8 mouse cellular contexts compared by ENCODE assay signal in genomic region chr6:90735396-90736036, GRCm38 (mm10).
DNase-seq lines count a peak whose midpoint lies in the region; ATAC-seq and TF ChIP-seq lines count a peak whose summit lies in the region.

No protein-coding gene starts in this region.

- H3K27me3 ChIP-seq in heart, embryonic 13.5 days (replicated peaks): peaks cover 6% of the 10 kb centered on the region; the same call in 1 of the 2 replicates
- H3K27me3 ChIP-seq in hindbrain, embryonic 14.5 days (ENCODE audit: control insufficient read depth, insufficient read depth, low read length): no peaks in the 10 kb centered on the region
- peaks cover 27% of the 10 kb centered on the region for H3K27me3 ChIP-seq in midbrain, embryonic 12.5 days

- peaks cover 55% of the 10 kb centered on the region for H3K4me1 ChIP-seq in heart, embryonic 13.5 days
- peaks cover 54% of the 10 kb centered on the region for H3K4me1 ChIP-seq in bone marrow macrophage, adult 2 months (ENCODE audit: control insufficient read depth, insufficient read depth, low read length)
- H3K4me1 ChIP-seq in hindbrain, embryonic 14.5 days (replicated peaks; ENCODE audit: control insufficient read depth, insufficient read depth, low read length): peaks cover 20% of the 10 kb centered on the region
- H3K4me1 ChIP-seq in midbrain, embryonic 12.5 days: peaks cover 22% of the 10 kb centered on the region

- H3K4me2 ChIP-seq in heart, embryonic 13.5 days: peak overlapping the region; percentile 98
- peak overlapping the region; percentile 93 for H3K4me2 ChIP-seq in hindbrain, embryonic 14.5 days (replicated peaks)
- peak overlapping the region; percentile 98 for H3K4me2 ChIP-seq in midbrain, embryonic 12.5 days (replicated peaks)

- no peak for TF ChIP-seq CTCF in bone marrow macrophage, adult 2 months (IDR thresholded peaks at IDR 0.05; ENCODE audit: low read depth, low read length)

- H3K9ac ChIP-seq in heart, embryonic 13.5 days: peak overlapping the region; percentile 94
- peak overlapping the region; percentile 88 for H3K9ac ChIP-seq in hindbrain, embryonic 14.5 days
- H3K9ac ChIP-seq in midbrain, embryonic 12.5 days (replicated peaks): peak overlapping the region; percentile 81; the same call in 1 of the 2 replicates

- H3K27ac ChIP-seq in heart, embryonic 13.5 days (replicated peaks): peak overlapping the region; percentile 87
- H3K27ac ChIP-seq in bone marrow macrophage, adult 2 months (ENCODE audit: insufficient read depth, low read depth, low read length): peak overlapping the region; percentile 24
- H3K27ac ChIP-seq in hindbrain, embryonic 14.5 days: no peak overlapping the region
- no peak overlapping the region for H3K27ac ChIP-seq in midbrain, embryonic 12.5 days (replicated peaks)

- intact Hi-C loops in heart, postnatal 10 days (cut with DNase I): loop anchor here (2.0 kb wide), 2 partner anchors 73 to 545 kb away; no protein-coding TSS in a partner anchor

- 30% methylated on average over 4 of the region's 4 CpGs for WGBS in heart, embryonic 13.5 days
- 39% methylated on average over 4 of the region's 4 CpGs for WGBS in hindbrain, embryonic 14.5 days
- 31% methylated on average over 4 of the region's 4 CpGs for WGBS in midbrain, embryonic 12.5 days

- DNase-seq in heart, postnatal 10 days: no peak
- no peak for DNase-seq in hindbrain, embryonic 14.5 days (ENCODE audit: low spot score)
- DNase-seq in ovary, postnatal 14 days (ENCODE audit: low spot score): no peak
- no peak for DNase-seq in cerebellum, adult 8-10 months
- DNase-seq in layer of hippocampus, adult 9-11 months: no peak

- ATAC-seq in heart, embryonic 13.5 days (ENCODE audit: extremely low read depth, insufficient number of reproducible peaks, low FRiP score, low TSS enrichment): no peak
- no peak for ATAC-seq in hindbrain, embryonic 14.5 days (ENCODE audit: low FRiP score)
- 0 out of 2 replicates have a peak, but pooled peaks have one; percentile 2 for ATAC-seq in midbrain, embryonic 12.5 days (ENCODE audit: low FRiP score, low read depth)

- H3K4me3 ChIP-seq in heart, embryonic 13.5 days: peak overlapping the region; percentile 92
- H3K4me3 ChIP-seq in bone marrow macrophage, adult 2 months (ENCODE audit: insufficient read depth, low read length): peak overlapping the region; percentile 75
- H3K4me3 ChIP-seq in hindbrain, embryonic 14.5 days (replicated peaks; ENCODE audit: low read length): peak overlapping the region; percentile 87
- peak overlapping the region; percentile 74 for H3K4me3 ChIP-seq in midbrain, embryonic 12.5 days

- no peak for TF ChIP-seq POLR2A in bone marrow macrophage, adult 2 months (IDR thresholded peaks at IDR 0.05; ENCODE audit: borderline replicate concordance, low read depth, low read length)

- H3K36me3 ChIP-seq in heart, embryonic 13.5 days: no peaks in the 10 kb centered on the region
- H3K36me3 ChIP-seq in hindbrain, embryonic 14.5 days (replicated peaks; ENCODE audit: control insufficient read depth, insufficient read depth): no peaks in the 10 kb centered on the region
- H3K36me3 ChIP-seq in midbrain, embryonic 12.5 days: no peaks in the 10 kb centered on the region

- H3K9me3 ChIP-seq in heart, embryonic 13.5 days: no peaks in the 10 kb centered on the region
- no peaks in the 10 kb centered on the region for H3K9me3 ChIP-seq in hindbrain, embryonic 14.5 days (ENCODE audit: control insufficient read depth, low read length)
- no peaks in the 10 kb centered on the region for H3K9me3 ChIP-seq in midbrain, embryonic 12.5 days

Comparison
In these comparisons a context has a peak if more than half of its experiments do, and no peak if none do; other contexts are left out.
1. H3K27ac ChIP-seq: peak in heart, embryonic 13.5 days (single experiment) and bone marrow macrophage, adult 2 months (single experiment); none in hindbrain, embryonic 14.5 days (single experiment) and midbrain, embryonic 12.5 days (single experiment).
2. Peak in every context shown above with its lines, with median percentiles within 50 percentile points of each other: H3K4me2 ChIP-seq, H3K4me3 ChIP-seq and H3K9ac ChIP-seq.